Mouse (Mus musculus) c-Kit-negative CD71-positive TER-119-positive erythroid progenitor cells, embryonic 14.5 days (primary cell): ENCODE data around the gene Cacng6.
A peak's percentile ranks its signal among the peaks of the same experiment; 100 is the strongest.

Experiments
- DNase-seq: peaks from one replicate; pipeline ENCODE4 v3.0.0-alpha.2; 2013; ENCODE audit warnings: low read depth, low spot score

The Cacng6 gene

DNA sequence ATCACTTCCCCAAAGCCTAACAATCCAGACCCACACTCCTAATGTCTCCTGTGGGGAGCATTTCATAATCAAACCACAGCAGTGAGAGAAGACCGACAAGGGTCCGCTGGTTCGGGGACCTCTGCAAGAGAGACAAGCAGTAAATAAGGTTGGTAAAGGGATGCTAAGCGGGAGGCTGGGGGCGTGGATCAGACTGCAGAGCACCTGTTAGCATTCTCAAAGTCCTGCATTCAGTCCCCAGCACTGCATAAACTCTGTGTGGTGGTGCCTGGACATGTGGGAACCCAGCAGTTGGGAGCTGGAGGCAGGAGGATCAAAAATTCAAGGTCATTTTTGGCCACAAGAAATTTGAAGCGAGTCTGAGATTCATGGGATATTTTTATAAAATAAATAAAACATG, 4.1 kb upstream of the Cacng6 start:
- DNase-seq: no peak

DNA sequence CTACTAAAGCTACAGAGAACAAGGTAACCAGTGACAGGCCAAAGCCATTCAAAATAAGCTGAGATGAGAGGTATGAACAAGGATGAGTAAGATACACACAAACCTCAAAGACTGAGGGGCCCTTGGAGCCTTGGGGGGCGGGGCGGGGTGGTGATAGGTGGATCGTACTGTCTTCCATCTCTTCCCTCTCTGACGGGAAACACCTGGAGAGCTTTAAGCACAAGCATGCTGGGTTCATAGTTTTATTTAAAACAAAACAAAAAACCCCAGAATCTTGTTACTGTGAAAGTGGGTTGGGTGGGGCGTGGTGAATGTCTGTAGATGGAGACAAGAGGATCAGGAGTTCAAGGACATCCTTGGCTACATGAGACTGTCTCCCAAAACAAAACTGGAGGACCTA, 3.5 kb upstream of the Cacng6 start:
- DNase-seq: no peak

DNA sequence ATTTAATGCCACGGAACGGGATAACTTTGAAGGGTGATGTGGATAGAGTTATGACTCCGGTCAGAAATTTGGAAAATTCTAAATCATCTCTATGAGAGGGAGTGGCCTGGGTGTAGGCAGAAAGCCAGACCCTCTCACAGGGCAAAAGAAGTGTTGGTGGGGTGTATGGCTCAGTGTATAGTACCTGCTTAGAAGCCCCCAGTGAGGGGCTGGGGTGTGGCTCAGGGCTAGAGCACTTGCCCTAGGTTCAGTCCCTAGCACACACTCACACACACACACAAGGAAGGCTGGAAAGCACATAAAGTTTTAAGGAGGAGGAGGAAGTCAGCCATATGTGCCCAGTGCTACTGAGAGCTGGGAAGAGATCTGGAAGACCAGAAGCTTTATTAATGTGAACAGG, 2.7 kb upstream of the Cacng6 start:
- no peak for DNase-seq

DNA sequence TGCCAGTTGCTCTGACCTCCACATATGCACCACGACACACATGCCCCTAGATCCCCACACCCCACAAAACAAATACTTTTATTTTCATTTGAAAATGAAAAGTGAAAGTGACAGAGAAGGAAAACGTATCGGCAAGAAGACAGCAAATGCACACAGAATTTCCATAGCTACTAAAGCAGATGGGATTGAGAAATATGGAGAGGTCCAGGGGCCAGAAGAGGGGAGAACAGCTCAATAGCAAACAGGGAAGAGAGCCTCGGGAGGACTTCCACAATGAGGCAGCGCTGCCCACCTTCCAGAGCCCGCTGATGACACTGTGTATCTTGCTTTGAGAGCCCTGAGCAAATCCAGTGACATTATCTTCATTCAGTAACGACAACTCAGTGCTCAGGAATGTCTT, 1.9 kb upstream of the Cacng6 start:
- DNase-seq: no peak

DNA sequence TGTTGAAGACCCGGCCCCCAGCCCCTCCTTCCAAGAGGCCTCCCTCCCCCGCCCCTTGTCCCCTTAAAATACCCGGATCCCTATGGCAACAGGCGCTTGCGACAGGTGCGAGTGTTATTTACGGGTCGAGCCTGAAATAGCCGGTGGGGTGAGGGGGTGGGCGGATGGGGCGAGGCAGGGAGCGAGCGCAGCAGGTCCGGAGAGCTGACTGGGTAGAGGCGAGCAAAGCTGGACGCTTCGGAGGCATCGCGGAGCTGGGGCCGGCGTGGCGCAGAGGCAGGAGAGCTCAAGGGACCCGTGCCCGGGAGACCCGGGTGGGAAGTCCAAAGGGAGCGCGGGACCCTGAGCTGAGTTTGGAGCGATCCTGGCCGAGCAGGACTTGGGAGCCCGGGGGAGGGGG, 565 bp upstream of the Cacng6 start:
- DNase-seq: no peak

DNA sequence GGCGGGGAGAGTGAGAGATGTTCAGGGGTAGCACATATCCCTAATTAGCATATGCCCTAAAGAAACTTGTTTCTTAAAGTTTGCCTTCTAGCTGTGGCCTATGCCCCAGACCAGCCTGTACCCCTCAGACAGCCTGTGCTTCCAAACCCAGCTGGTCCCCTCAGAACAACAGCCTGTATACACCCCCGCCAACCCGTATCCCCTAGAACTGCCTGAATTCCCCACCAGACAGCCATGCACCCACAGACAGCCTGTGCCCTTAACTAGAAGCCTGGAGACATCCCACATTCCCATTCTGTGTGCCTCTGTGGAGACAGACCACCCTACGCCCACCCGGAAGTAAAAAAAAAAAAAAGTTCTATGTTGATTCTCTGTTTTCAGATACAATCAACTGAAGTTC, 1.1 kb downstream of the Cacng6 start:
- DNase-seq: no peak

DNA sequence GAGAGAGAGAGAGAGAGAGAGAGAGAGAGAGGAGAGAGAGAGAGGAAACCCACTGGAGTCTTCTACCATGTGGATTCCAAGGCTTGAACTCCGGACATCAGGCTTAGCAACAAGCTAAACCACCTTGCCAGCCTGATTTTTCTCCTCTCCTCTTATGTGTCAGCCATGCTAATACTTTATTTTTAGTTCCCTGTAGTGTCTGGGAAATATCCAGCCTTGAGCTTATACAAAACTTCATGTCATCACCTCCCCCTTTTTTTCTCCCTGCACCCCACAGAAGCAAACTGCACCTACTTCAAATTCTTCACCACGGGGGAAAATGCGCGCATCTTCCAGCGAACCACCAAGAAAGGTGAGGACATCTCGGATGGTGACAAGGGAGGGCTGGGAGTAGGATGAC, 6.2 kb downstream of the Cacng6 start:
- DNase-seq: no peak

DNA sequence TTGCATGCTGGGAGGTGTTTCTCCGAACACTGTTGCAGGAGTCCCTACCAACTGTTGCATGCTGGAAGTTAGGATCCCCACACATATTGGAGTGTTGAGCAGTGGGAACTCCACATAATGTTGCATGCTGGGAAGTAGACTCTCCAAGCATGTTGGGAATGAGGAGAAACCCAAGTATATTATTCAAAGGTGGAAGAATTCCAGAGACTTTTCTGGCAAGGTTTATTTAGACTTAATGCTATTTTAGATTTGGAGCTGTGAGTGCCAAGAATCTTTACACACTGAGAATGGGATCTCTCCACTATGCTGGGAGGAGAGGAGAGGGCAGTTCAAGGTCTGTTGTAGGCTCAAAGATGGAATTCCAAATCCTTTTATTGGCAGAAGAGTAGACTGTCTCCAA, 8.1 kb downstream of the Cacng6 start:
- no peak for DNase-seq

DNA sequence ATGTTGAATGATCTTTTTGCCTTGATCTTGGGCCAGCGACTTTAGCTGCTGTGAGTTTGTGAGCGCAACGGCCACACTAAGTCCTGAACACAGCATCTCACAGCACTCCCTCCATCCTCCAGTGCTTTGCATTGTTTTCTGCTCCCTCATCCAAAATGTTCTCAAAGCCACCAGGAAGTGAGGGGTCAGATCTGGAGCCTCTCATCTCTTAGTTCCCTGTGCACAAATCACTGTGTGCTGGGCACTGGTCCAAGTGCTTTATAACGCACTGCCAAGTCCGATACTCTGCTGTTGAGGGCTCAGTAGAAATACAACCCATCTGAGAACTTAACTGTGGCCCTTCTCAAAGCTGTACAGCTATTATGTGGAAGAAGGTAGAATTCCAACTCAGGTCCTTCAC, 13.9 kb downstream of the Cacng6 start:
- DNase-seq: no peak

DNA sequence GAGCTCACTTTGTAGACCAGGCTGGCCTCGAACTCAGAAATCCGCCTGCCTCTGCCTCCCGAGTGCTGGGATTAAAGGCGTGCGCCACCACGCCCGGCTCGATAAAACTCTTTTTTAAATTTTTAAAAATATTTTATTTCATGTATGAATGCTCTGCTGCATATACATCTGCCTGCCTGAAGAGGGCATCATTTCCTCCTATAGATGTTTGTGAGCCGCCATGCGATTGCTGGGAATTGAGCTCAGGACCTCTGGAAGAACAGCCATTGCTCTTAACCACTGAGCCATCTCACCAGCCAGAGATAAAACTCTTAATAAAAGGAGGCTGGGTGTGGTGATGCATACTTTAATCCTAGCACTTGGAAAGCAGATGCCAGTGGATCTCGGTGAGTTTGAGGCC, 16.0 kb downstream of the Cacng6 start:
- no peak for DNase-seq

DNA sequence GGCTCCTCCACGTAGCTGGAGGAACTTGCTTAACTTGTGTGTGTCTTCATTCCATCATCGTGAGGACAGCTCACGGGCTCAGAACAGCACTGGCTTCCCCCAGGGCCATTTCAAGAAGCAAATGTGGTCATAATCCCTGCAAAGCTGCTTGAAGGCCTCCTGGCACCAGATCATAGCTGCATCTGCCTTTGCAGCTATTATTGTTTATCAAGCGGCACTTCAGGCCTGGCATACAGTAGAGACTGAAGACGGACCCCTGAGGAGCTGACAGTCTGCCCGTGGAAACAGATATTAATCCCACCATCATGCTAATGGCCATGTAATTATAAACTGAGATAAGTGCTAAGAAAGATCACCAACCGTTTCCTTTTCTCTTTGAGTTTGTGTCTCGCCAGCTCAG, 16.5 kb downstream of the Cacng6 start:
- no peak for DNase-seq

DNA sequence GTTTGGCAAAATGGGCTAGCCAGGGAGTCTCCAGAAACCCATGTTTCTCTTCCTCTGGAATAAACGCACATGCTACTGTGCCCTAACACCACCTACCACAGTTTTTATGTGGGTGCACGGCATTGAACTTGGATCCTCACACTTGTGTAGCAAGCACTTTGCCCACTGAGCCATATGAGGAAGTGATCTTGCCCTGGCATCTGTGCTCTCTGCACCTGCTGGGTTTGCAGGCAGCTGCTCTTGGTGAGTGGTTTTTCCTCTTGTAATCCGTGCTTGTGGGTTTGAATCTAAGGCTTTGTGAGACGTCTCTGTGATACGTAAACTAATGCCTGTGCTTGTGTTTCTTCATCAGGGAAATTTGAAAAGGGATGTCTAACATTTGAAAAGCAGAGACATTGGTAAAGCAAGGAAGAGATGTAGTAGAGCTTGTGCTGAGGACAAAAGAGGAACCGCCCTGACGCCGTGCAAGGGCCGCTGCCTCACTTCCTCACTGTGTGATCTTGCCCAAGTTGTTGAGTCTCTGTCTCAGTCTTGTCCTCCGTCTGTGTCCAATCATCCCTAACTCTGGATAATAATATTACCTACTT, 18.6 kb downstream of the Cacng6 start:
- no peak for DNase-seq

DNA sequence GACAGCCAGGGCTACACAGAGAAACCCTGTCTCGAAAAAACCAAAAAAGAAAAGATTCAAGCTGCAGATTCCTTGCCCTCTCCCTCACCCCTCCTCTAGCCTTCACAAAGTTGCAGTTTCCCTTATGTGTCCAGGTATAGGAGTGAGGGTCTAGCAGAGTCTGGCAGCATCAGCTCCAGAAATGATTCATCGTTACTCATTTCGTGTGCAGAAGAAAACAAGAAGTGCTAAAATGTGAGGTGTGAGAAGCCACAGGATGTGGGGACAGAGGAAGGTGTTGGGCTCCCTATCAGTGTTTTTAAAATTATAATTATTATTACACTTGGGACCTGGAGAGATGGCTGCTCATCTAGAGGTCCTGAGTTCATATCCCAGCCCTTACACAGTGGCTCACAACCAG, 20.7 kb downstream of the Cacng6 start:
- DNase-seq: no peak

DNA sequence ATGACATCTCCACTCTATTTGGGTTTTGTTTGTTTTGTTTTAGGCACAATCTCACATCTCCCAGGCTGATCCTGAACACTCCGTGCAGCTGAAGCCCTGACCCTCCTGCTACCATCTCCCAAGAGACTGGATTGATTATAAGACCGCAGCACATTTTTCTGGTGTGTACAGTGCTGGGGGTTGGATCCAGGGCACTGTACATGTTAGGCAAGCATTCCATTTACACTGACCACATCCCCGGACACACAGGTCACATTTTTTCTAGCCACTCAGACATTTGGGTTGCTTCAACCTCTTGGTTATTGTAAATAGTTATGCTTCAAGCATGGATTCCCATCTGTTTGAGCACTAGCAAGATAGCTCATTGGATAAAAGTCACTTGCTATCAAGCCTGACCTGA, 22.6 kb downstream of the Cacng6 start:
- no peak for DNase-seq

DNA sequence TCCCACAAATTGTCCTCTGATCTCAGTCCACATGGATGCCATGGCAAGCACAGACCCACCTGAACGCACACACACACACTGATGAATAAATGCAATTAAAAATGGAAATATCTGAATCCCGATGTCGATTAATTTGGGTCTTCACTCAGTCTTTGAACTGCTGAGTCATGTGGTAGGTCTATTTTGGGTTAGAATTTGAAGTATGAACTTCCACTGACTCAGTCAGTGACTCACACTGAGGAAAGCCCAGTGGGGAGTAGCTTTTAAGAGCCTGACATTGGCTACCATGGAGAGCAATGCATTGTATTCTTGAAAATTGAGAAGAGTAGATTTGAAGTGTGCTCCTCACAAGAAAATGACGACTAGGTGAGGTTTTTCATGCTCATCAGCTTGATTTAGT, 23.0 kb downstream of the Cacng6 start:
- no peak for DNase-seq

DNA sequence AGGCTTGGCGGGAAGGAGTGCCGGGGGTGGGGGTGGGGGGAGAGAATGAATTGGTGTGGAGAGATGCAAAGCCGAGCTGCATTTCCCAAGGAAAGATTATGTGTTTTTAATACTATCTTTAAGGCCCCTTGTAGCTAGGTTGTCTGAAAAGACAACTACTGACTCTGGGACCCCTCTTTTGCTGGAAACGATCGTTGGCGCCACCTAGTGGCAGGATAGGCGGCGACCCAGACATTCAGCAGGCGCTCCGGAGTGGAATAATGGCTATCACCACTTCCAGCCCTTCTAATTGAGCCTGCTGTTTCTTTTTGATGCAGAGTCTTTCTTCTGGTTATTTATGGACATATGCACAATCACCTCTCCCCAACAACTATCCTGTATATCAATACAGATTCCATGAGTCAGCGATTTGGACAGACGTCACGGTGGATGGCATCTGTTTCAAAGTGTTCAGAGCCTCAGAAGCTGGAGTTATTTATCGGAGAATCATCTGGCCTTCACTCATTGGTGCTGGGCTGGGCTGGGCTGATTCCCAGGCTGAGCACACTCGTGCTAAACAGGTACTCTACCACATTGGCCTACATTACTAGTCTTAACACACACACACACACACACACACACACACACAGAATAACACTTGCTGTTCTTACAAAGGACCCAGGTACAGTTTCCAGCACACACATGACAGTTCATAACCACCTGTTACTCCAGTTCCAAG, 24.9 kb downstream of the Cacng6 start:
- DNase-seq: peak; percentile 5

DNA sequence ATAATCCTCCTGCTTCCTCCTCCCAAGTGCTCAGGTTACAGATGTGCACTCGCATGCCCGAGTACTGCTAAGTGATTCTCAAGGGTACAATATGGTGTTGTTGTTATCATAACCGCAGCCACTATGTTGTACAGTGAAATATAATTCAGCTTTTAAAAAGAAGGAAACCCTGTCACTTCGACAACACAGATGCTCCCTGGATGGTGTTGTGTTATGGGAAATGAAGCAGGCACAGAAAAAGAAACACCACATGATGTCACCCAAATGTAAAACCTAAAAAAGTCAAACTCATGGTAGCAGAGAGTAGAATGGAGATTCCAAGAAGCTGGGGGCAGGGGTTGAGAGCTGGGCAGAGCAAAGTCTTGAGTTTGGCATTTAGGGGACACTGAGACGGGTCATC, 26.7 kb downstream of the Cacng6 start:
- no peak for DNase-seq

DNA sequence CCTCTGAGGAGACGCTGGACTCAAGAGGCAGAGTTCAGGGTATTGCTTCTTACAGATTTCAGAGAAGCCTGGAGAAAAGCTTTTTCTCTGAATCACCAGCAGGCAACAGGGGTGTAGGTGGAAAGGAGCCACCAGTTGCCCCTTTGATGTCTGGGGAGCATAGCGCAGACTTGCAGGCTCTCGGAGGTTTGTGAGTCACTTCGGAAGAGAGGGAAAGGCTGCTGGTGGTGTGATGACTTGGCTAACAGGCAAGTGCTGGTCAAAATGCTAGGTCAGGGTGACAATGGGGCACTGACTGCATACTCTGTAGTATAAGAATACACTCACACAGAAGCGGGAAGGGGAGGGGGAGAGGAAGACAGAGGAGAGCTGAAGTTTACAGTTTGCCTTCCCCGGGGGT, 27.2 kb downstream of the Cacng6 start:
- no peak for DNase-seq

DNA sequence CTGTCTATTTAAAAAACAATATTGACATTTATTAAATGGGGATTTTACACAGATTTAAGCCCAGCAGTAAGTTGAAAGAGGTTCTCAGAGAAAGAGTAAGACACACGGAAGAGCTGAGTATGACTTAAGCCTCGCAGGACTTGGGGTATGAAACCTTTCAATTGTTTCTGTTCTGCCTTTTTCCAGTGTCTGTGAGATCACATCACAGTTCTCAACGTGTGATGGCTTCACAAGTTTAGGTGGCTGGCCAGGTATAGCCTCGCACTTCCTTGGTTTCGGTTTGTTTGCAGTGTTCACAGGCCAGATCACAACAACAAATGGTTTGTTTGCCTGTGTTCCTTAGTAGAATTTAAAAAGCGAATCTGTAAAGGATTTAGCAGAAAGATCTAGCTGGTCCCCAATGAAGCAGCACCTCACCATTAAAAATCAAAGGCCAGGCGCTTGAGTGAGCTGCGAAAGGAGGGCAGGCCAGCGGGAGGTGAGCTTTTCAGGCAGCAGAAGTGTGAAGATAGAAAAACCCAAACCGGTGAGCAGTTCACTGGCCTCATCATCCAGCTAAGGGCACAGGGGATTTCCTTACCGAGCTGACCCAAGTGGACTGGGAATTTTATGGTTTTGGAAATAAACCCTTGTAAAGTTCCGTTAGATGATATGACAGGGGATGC, 29.0 kb downstream of the Cacng6 start:
- DNase-seq: no peak

DNA sequence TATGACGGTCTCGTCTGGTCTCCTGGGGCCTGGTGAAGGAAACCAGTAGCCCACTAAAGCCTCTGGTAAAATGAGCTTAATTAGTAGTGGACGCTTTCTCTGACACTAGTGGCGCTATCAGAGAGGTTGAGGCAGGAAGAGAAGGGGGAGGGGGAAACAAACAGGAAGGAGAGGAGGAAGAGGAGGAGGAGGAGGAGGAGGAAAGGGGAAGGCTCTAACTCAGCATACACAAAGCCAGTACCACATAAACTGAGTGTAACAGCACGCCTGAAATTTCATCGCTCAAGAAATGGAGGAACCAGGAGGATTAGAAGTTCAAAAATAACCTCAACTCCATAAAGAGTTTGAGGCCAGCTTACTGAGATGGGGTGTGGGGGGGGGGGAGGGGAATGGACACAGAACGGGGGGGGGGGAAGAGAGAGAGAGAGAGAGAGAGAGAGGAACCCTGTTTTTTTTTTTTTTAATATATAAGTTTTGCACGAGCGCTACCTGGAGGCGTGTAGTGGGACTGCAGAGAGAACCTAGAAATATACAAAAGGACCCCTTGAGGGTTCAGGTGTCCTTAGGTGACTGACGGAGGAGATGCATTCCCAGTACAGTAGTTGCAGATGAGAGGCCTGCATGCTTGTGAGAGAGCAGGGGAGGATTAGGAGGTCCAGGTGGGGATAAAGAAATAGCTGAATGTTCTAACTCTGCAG, 29.6 kb downstream of the Cacng6 start:
- no peak for DNase-seq

DNA sequence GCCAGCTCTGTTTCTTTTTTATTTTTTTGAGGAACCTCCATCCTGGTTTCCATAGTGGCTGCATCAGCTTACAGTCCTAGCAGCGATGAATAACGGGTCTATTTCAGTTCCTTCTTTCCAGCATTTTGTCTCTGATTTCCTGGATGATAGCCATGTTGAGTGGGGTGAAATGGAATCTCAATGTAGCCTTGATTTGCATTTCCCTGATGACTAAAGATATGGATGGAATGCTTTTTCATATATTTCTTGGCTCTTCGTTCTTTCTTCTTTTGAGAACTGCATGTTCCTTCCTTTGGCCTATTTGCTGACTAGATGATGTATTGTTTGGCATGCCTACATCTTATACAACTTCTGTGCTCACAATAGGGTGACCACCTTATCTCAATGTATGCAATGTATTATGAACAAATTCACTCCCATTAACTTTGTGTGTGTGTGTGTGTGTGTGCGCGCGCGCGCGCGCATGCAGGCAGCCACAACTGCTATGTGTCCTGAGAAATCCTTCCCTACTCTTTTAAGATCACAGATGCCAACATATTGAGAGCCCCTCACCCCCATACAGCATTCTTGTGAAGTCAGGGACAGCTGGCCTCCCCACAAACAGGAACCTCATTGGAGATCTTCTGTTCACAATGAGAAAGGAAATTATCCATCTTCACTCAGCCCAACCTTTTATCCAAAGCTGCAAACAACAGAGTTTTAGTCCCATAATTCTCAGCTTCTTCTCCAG, 33.3 kb downstream of the Cacng6 start:
- DNase-seq: no peak

DNA sequence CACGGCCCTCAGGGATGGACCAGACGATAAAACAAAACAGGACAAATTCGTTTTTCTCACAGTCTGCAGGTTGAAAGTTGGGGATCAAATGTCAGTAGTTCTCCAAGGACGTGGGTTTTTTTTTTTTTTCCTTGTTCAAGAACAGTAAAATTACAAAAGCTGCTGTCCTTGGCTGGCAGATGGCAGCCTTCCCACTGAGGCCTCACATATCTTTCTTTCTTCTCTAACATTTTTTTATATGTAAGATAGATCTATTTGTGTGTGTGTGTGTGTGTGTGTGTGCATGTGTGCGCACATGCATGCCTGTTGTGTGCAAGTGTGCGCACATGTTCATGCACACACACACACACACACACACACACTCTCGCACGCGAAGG, 33.8 kb downstream of the Cacng6 start:
- no peak for DNase-seq
